Mouse (Mus musculus) liver, embryonic 15.5 days (tissue): ENCODE results near the gene Maco1. TPM values are rescaled to one million over a fixed set of nuclear protein-coding genes. Genes with fewer than 3 reads are reported as not detected.
A peak's percentile ranks its signal among the peaks of the same experiment; 100 is the strongest.

Experiments
- ATAC-seq: fragments of 200-750 bp; cut with Nextera tagmentation; 2 replicates; pipeline ENCODE4 v1.8.0; 2017; ENCODE audit warnings: moderate number of reproducible peaks, mild to moderate bottlenecking, moderate library complexity; ENCODE audit not compliant: insufficient read depth
- H3K27ac ChIP-seq: fragments of 300-500 bp; sonication (generic); replicated peaks from 2 replicates; pipeline ENCODE4 v1.5.1; 2015; ENCODE audit warnings: mild to moderate bottlenecking, inconsistent platforms
- H3K27me3 ChIP-seq: fragments of 300-500 bp; sonication (generic); 2 replicates; pipeline ENCODE4 v1.6.1; 2015; ENCODE audit warnings: mild to moderate bottlenecking, inconsistent platforms
- H3K36me3 ChIP-seq: fragments of 300-500 bp; sonication (generic); replicated peaks from 2 replicates; pipeline ENCODE4 v1.6.1; 2015; ENCODE audit warnings: moderate library complexity, mild to moderate bottlenecking, inconsistent platforms
- H3K4me1 ChIP-seq: fragments of 300-500 bp; sonication (generic); replicated peaks from 2 replicates; pipeline ENCODE4 v1.6.1; 2015; ENCODE audit warnings: inconsistent platforms
- H3K4me2 ChIP-seq: fragments of 300-500 bp; sonication (generic); 2 replicates; pipeline ENCODE4 v1.6.1; 2015; ENCODE audit warnings: moderate library complexity, mild to moderate bottlenecking, inconsistent platforms
- H3K4me3 ChIP-seq: fragments of 300-500 bp; sonication (generic); replicated peaks from 2 replicates; pipeline ENCODE4 v1.5.1; 2015; ENCODE audit warnings: mild to moderate bottlenecking, inconsistent platforms
- H3K9ac ChIP-seq: fragments of 300-500 bp; sonication (generic); 2 replicates; pipeline ENCODE4 v1.6.1; 2015; ENCODE audit warnings: moderate library complexity, mild to moderate bottlenecking, inconsistent platforms
- H3K9me3 ChIP-seq: fragments of 300-500 bp; sonication (generic); replicated peaks from 2 replicates; pipeline ENCODE4 v1.6.1; 2016; ENCODE audit warnings: inconsistent platforms
- WGBS: fragments of 180-500 bp; shearing (Covaris S2); methylation state at CpG from one replicate; pipeline ENCODE4 v1.1.7; 2015; ENCODE audit warnings: mixed read lengths; ENCODE audit not compliant: insufficient replicate concordance; 5-methylcytosine and 5-hydroxymethylcytosine counted together
- polyA plus RNA-seq: library from polyadenylated mRNA; unstranded; fragments of >200 nt; fragmentation: Nextera tagmentation; extraction: Ambion mirVana; gene quantifications from 2 replicates; pipeline ENCODE4 v1.2.1, GENCODE M21; 2015

The Maco1 gene
- polyA plus RNA-seq, 1 experiment from 2014 or later = 16.0 TPM

DNA sequence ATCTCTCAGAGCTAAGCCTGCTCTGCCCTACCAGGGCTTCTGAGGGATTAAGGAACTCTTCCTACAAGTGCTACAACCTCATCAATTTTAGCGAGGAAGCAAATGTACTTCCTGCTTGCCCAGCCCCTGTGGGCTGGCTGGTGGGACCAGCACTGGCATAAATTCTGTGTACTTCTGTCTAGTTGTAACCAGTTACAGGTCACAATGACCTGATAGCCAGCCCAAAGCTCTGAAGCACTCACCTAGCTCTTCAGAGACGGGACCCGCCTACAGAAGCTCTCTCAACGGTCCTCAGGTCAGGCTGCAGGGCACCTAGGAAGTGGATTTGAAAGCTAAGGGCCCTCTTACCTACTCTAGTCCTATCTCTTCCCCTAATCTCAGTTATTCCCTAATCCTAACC lies 35.4 kb downstream of the Maco1 start:
- Histone ChIP-seq H3K9ac (no peak overlapping the region), H3K4me3 (no peak overlapping the region), H3K9me3 (no peaks in the 10 kb centered on the region), H3K27me3 (no peaks in the 10 kb centered on the region), H3K36me3 (peaks cover 55% of the 10 kb centered on the region), H3K27ac (no peak overlapping the region), H3K4me1 (peaks cover 15% of the 10 kb centered on the region; the same call in 1 of the 2 replicates), H3K4me2 (no peak overlapping the region)
- WGBS = 68% methylated on average over 4 of the region's 4 CpGs
- no peak for ATAC-seq

DNA sequence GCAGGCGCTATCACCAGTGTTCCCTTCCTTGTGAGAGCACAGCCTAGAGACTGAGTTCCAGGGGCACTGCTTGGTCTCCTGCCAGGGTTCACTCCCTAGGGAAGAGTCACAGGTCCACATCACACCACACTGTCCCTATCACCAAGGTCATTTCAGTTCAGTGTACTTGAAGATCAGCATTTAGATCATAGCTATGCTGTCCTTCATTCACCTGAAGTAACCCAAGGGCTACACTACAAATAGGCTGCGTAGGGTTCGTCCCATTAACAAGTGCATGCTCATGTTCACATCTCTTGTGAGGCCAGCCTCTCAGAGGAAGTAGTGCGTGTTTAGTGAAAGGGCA lies 38.9 kb downstream of the Maco1 start:
- peaks cover 15% of the 10 kb centered on the region; the same call in 1 of the 2 replicates for H3K4me1 ChIP-seq
- H3K9ac ChIP-seq = no peak overlapping the region
- H3K4me2 ChIP-seq = no peak overlapping the region
- no peak overlapping the region for H3K4me3 ChIP-seq
- H3K36me3 ChIP-seq = peaks cover 77% of the 10 kb centered on the region
- H3K27ac ChIP-seq = peak overlapping the region; percentile 8; the same call in 1 of the 2 replicates
- no peaks in the 10 kb centered on the region for H3K27me3 ChIP-seq
- no peaks in the 10 kb centered on the region for H3K9me3 ChIP-seq
- WGBS = 96% methylated on average over 4 of the region's 4 CpGs
- peak; percentile 37; the same call in 1 of the 2 replicates for ATAC-seq

DNA sequence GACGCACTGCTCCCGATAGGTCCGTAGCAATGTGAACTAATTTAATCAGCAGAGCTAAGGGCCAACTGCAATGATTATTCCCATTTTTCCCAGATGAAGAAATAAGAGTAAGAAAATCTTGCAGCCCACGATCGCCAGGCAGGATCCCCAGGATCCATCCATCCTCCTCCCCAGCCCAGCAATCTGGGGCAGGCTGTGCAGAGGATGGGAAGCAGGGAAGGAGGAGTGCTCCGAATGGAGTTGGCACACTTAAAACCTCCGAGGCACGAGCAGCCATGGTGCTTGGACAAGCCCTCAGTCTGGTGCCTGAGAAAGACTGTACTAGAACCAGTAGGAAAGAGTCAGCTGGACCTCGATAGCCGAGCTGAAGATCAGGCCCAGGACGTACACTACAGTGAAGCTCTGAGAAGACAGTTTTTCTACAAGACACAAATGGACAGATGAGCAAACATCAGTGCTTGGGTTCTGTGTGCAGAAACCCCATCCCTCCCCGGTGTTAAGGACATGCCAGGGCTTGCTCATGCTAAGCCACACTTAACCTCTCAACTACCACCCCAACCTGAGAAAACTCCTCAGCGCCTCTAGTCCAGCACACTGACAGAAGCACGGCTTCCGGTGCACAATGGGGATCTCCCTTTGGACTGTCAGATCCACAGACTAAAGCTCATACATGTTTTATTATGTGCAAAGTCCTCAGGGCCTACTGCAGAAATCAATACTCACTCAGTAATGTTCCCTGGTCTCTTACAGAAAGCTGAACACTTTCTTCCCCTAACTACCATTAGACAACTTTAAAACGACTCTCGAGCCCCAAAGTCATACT lies 39.5 kb downstream of the Maco1 start:
- Histone ChIP-seq H3K36me3 (peaks cover 77% of the 10 kb centered on the region), H3K4me3 (no peak overlapping the region), H3K27me3 (no peaks in the 10 kb centered on the region), H3K9me3 (no peaks in the 10 kb centered on the region), H3K9ac (no peak overlapping the region), H3K4me2 (no peak overlapping the region), H3K4me1 (peaks cover 15% of the 10 kb centered on the region; the same call in 1 of the 2 replicates), H3K27ac (peak overlapping the region; percentile 8; the same call in 1 of the 2 replicates)
- 89% methylated on average over 17 of the region's 17 CpGs for WGBS
- 0 out of 2 replicates have a peak, but pooled peaks have one; percentile 22 for ATAC-seq

DNA sequence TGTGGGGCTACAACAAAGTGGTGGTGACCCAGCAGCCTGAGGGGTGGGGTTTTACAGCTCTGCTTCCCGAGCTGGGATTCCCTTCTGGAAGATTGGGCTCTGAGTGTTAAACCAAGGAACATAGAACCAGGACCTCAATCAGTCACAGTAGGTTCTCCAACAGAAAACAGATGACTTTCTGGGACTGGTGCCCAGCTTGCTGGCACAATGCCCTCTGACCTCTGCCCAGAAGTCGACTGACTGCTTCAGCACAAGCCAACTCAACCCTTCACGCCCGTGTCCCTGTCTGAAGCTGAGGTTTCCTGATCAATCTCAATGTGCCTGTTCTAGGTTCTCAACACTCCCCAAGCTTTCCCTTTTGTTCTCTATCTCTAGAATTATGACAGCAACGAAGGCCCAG lies 48.4 kb downstream of the Maco1 start:
- H3K27me3 ChIP-seq = no peaks in the 10 kb centered on the region
- no peak overlapping the region for H3K9ac ChIP-seq
- no peak overlapping the region for H3K27ac ChIP-seq
- H3K9me3 ChIP-seq = no peaks in the 10 kb centered on the region
- WGBS = 78% methylated on average over 5 of the region's 5 CpGs
- H3K4me2 ChIP-seq = no peak overlapping the region
- ATAC-seq = no peak
- no peaks in the 10 kb centered on the region for H3K4me1 ChIP-seq
- H3K36me3 ChIP-seq = peaks cover 89% of the 10 kb centered on the region
- no peak overlapping the region for H3K4me3 ChIP-seq

DNA sequence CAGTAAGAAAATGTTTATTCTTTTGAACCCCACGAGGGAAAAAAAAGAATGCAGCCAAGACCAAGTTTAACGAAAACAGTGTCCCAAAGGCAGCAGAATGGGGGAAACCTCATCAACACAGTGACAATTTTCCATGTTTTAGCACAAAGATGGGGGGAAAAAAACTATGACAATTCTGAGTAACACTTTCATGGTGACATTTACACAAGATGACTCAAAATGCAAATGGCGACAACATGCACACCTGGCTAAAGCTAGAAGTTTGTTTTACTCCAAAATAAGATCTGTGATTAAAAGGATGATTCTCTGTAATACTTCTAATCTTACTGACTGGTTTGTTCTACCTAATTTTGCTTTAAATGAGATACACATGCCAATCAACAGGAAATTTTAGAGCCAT lies 50.4 kb downstream of the Maco1 start:
- H3K9ac ChIP-seq = no peak overlapping the region
- H3K4me3 ChIP-seq = no peak overlapping the region
- 82% methylated on average over 3 of the region's 3 CpGs for WGBS
- no peak for ATAC-seq
- H3K4me2 ChIP-seq = no peak overlapping the region
- no peaks in the 10 kb centered on the region for H3K9me3 ChIP-seq
- H3K27ac ChIP-seq = no peak overlapping the region
- H3K36me3 ChIP-seq = peaks cover 69% of the 10 kb centered on the region
- no peaks in the 10 kb centered on the region for H3K27me3 ChIP-seq
- H3K4me1 ChIP-seq = peaks cover 9% of the 10 kb centered on the region; the same call in 1 of the 2 replicates

DNA sequence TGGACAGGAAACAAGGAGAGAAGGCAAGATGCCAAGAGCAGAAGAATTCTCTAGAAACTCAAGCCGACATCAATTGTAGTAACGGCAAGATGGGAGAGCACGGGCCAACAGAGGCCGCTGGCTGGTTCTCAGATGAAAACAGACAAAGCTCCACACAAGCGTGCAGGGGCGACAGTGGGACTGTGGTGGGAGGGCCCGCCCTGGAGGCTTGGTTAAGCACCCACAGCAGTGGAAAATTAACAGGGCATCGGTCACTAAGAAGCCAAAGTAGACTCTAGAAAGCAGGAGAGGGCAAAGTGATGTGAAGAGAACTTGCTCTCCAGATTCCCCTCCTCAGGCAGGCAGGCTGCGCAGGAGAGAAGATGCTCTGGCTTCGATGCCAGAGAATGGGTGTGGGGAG lies 51.0 kb downstream of the Maco1 start:
- Histone ChIP-seq H3K9me3 (no peaks in the 10 kb centered on the region), H3K4me2 (no peak overlapping the region), H3K36me3 (peaks cover 63% of the 10 kb centered on the region), H3K4me3 (no peak overlapping the region), H3K9ac (no peak overlapping the region), H3K4me1 (peaks cover 13% of the 10 kb centered on the region), H3K27me3 (no peaks in the 10 kb centered on the region), H3K27ac (no peak overlapping the region)
- no peak for ATAC-seq
- WGBS = 86% methylated on average over 10 of the region's 10 CpGs

DNA sequence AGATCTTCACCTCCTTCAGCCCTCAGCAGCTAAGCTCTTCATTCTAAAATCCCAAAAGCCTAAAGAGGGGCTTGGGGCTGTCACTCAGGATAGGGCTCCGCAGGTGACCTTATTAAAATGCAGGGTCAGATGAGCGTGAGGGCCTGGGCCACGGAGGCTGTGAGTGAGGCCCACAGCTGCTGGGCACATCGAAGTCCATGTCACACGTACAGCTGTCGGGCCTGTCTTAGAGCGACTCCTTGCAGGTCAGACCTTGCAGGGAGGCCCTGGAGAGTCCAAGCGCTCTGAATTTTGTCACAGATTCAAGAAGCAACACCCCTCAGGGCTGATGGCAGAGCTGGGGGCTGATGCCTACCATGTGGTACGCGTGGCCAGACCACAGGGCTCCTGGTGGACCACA lies 52.5 kb downstream of the Maco1 start:
- H3K36me3 ChIP-seq = peaks cover 48% of the 10 kb centered on the region

DNA sequence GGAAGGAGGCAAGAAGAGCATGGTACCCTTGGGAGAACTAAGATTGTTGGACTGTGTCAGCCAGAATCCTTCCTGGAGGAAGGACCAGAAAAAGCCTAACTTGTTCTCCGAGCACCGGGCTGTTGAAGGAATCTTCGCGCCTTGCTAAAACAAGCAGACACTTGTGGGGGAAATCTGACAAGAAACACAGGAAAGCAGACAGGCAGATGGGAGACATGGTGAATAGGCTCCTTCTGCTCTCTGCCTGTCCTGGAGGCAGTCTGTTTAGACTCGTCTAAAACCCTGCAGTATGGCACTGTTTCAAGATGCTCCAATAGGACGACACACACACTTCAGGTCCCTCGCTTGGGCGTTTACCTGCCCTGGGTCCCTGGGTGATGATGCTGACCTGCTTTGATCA lies 53.0 kb downstream of the Maco1 start:
- H3K9ac ChIP-seq = no peak overlapping the region
- no peak overlapping the region for H3K4me2 ChIP-seq
- peaks cover 27% of the 10 kb centered on the region for H3K4me1 ChIP-seq
- H3K9me3 ChIP-seq = no peaks in the 10 kb centered on the region
- ATAC-seq = no peak
- no peak overlapping the region for H3K27ac ChIP-seq
- peaks cover 42% of the 10 kb centered on the region for H3K36me3 ChIP-seq
- no peaks in the 10 kb centered on the region for H3K27me3 ChIP-seq
- 71% methylated on average over 8 of the region's 8 CpGs for WGBS
- no peak overlapping the region for H3K4me3 ChIP-seq

More for the DNA sequence above, 52.5 kb downstream of the Maco1 start:
- 84% methylated on average over 10 of the region's 10 CpGs for WGBS
- ATAC-seq = no peak
- no peak overlapping the region for H3K4me2 ChIP-seq
- peaks cover 27% of the 10 kb centered on the region for H3K4me1 ChIP-seq
- H3K9ac ChIP-seq = no peak overlapping the region
- no peaks in the 10 kb centered on the region for H3K27me3 ChIP-seq
- H3K4me3 ChIP-seq = no peak overlapping the region
- no peaks in the 10 kb centered on the region for H3K9me3 ChIP-seq
- no peak overlapping the region for H3K27ac ChIP-seq

DNA sequence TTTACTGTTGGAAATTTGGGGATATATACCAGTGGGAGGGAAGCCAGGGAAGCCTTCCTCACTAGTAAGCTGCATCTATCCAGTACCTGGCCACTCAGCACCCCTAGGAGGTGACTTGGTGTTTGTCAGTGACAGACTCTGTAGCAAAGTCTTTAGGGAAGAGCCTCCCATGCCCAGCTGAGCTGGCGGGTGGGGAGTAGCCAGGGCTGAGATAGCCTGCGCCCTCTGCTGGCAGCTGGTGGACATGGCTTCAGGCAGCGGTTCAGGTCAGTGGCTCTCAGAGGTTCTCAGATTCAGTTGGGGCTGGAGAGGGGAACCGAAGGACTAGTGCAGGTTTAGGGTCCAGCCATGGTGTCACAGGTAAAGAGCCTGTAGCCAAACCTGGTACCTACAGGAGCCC lies 53.9 kb downstream of the Maco1 start:
- peaks cover 27% of the 10 kb centered on the region for H3K4me1 ChIP-seq
- H3K4me2 ChIP-seq = no peak overlapping the region
- no peaks in the 10 kb centered on the region for H3K27me3 ChIP-seq
- 2% methylated on average over 4 of the region's 4 CpGs for WGBS
- H3K36me3 ChIP-seq = peaks cover 34% of the 10 kb centered on the region
- no peak overlapping the region for H3K27ac ChIP-seq
- no peak overlapping the region for H3K4me3 ChIP-seq
- no peaks in the 10 kb centered on the region for H3K9me3 ChIP-seq
- no peak for ATAC-seq
- H3K9ac ChIP-seq = no peak overlapping the region

DNA sequence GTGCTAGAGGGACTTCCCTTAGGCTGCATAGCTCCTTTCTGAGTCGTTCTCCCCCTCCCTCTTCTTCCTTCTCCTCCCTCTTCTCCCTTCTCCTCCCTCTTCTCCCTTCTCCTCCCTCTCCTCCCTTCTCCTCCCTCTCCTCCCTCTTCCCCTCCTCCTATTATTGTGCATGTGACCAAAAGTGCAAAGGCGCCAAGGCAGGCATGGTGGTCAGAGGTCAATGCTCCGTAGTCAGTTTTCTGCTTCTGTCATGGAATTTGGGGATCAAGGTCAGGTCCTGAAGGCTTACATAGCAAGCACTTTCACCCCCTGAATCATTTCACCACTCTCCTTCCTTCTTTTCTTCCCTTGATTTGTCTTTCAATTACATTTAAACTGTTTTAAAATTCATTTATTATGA lies 54.3 kb downstream of the Maco1 start:
- H3K9ac ChIP-seq = no peak overlapping the region
- ATAC-seq = no peak
- no peak overlapping the region for H3K4me2 ChIP-seq
- H3K27ac ChIP-seq = no peak overlapping the region
- no peaks in the 10 kb centered on the region for H3K9me3 ChIP-seq
- H3K27me3 ChIP-seq = no peaks in the 10 kb centered on the region
- H3K36me3 ChIP-seq = peaks cover 30% of the 10 kb centered on the region
- H3K4me1 ChIP-seq = peaks cover 27% of the 10 kb centered on the region
- no peak overlapping the region for H3K4me3 ChIP-seq
- WGBS = 54% methylated on average over 3 of the region's 3 CpGs

DNA sequence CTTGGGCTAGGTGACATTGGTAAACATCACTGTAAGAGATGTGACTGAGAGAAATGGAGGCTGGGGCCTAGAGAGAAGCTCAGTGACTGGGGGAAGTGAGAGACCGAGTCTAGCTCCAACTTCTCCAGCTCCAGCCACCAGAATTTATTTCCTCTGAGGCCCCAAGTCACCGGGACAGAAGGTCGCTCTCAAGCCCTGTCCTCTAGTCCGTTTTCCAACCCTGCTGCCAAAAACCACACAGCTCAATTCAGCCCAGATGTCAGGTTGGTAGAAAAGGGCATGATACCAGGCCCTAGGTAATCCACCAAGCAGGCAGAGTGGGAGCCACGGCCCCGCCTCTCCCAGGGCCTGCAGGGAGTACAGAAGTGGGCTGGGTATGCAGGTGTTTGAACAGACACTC lies 55.5 kb downstream of the Maco1 start:
- no peak for ATAC-seq
- 58% methylated on average over 6 of the region's 6 CpGs for WGBS
- H3K27me3 ChIP-seq = no peaks in the 10 kb centered on the region
- no peak overlapping the region for H3K4me3 ChIP-seq
- no peaks in the 10 kb centered on the region for H3K9me3 ChIP-seq
- no peak overlapping the region for H3K27ac ChIP-seq
- H3K36me3 ChIP-seq = peaks cover 17% of the 10 kb centered on the region
- peaks cover 27% of the 10 kb centered on the region for H3K4me1 ChIP-seq
- H3K4me2 ChIP-seq = no peak overlapping the region
- no peak overlapping the region for H3K9ac ChIP-seq
